Mouse (Mus musculus) lung, embryonic 16.5 days (tissue): ENCODE measurements around the gene Sh2d6. TPM values are rescaled to one million over a fixed set of nuclear protein-coding genes. Genes with fewer than 3 reads are reported as not detected.

Source experiments
- ATAC-seq: fragments of 200-750 bp; cut with Nextera tagmentation; 2 replicates; pipeline ENCODE4 v1.8.0; 2017; ENCODE audit warnings: low read depth, mild to moderate bottlenecking, moderate library complexity
- H3K27ac ChIP-seq: fragments of 300-500 bp; sonication (generic); 2 replicates; pipeline ENCODE4 v1.5.1; 2014; ENCODE audit warnings: mild to moderate bottlenecking, control low read depth, low read length
- H3K27me3 ChIP-seq: fragments of 300-500 bp; sonication (generic); 2 replicates; pipeline ENCODE4 v1.6.1; 2014; ENCODE audit warnings: low read depth, low read length, mixed read lengths; ENCODE audit not compliant: control insufficient read depth, insufficient read depth
- H3K36me3 ChIP-seq: fragments of 300-500 bp; sonication (generic); 2 replicates; pipeline ENCODE4 v1.6.1; 2014; ENCODE audit warnings: low read length; ENCODE audit not compliant: control insufficient read depth, insufficient read depth
- H3K4me1 ChIP-seq: fragments of 300-500 bp; sonication (generic); replicated peaks from 2 replicates; pipeline ENCODE4 v1.6.1; 2014; ENCODE audit warnings: low read length, mixed read lengths; ENCODE audit not compliant: control insufficient read depth, insufficient read depth
- H3K4me2 ChIP-seq: fragments of 300-500 bp; sonication (generic); 2 replicates; pipeline ENCODE4 v1.6.1; 2014; ENCODE audit warnings: low read depth, low read length, control low read depth
- H3K4me3 ChIP-seq: fragments of 300-500 bp; sonication (generic); 2 replicates; pipeline ENCODE4 v1.5.1; 2014; ENCODE audit warnings: mild to moderate bottlenecking, low read length, control low read depth
- H3K9ac ChIP-seq: fragments of 300-500 bp; sonication (generic); 2 replicates; pipeline ENCODE4 v1.6.1; 2014; ENCODE audit warnings: low read length, control low read depth
- H3K9me3 ChIP-seq: fragments of 300-500 bp; sonication (generic); 2 replicates; pipeline ENCODE4 v1.6.1; 2016; ENCODE audit warnings: low read length; ENCODE audit not compliant: control insufficient read depth
- WGBS: fragments of 180-500 bp; shearing (Covaris S2); extraction: QIAGEN DNeasy Blood & Tissue Kit; methylation state at CpG from one replicate; pipeline ENCODE4 v1.1.7; 2014; 5-methylcytosine and 5-hydroxymethylcytosine counted together
- polyA plus RNA-seq: library from polyadenylated mRNA; unstranded; fragments of >200 nt; fragmentation: Nextera tagmentation; extraction: Ambion mirVana; gene quantifications from 2 replicates; pipeline ENCODE4 v1.2.1, GENCODE M21; 2015

Sh2d6 gene
- polyA plus RNA-seq, 1 experiment from 2014 or later: not detected

DNA sequence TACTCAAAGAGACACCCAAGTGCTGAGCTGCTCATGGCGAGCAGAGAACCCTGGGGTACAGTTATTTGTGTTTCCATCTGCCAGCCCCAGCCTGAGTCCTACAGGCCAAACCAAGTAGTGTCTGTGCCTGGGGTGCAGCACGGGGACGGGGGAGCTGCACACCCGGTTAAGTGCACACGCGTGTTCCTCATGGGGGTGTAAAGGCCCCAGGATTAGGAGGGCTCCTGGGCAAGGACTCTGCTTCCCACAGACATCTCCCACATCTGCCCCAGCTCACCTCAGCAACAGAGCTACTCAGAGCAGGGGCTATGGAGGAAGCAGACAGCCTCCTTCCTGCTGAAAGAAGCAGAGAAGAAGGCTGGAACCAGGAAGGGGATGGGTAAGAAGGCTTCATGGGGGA, 5.9 kb downstream of the Sh2d6 start:
- Histone ChIP-seq H3K4me1 (peaks cover 30% of the 10 kb centered on the region), H3K9ac (no peak overlapping the region; the same call in 1 of the 2 replicates), H3K4me2 (no peak overlapping the region), H3K27ac (no peak overlapping the region), H3K27me3 (no peaks in the 10 kb centered on the region), H3K4me3 (no peak overlapping the region), H3K9me3 (no peaks in the 10 kb centered on the region), H3K36me3 (no peaks in the 10 kb centered on the region)
- ATAC-seq: no peak
- 93% methylated on average over 6 of the region's 6 CpGs for WGBS

DNA sequence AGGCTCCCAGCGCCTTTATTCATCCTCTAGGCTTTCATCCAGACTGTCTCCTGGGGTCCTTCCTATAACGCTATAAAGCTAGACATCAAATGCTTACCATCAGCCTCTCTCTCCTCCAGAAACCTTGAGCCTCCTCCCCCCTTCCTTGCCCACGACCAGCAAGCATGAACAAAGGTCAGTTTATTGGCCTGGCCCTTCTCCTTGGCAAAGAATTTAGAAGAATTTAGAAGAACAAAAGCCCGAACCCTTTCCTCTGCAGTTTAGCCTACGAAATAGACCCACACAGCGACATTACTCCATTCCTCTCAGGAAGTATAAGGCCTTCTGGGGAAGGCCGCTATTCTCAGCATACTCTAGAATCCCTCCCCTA, 8.5 kb downstream of the Sh2d6 start:
- Histone ChIP-seq H3K36me3 (no peaks in the 10 kb centered on the region), H3K27ac (peak overlapping the region; percentile 98), H3K9me3 (no peaks in the 10 kb centered on the region), H3K9ac (peak overlapping the region; percentile 75), H3K4me1 (peaks cover 26% of the 10 kb centered on the region), H3K4me2 (peak overlapping the region; percentile 71), H3K4me3 (peak overlapping the region; percentile 44), H3K27me3 (no peaks in the 10 kb centered on the region)
- ATAC-seq: peak; percentile 23; the same call in 1 of the 2 replicates
- 31% methylated on average over 7 of the region's 7 CpGs for WGBS

GRCm38 (mm10) chr6:72512386-72513070, 9.0 kb downstream of the Sh2d6 start:
- Histone ChIP-seq H3K27ac (peak overlapping the region; percentile 98), H3K9ac (peak overlapping the region; percentile 75), H3K4me2 (peak overlapping the region; percentile 71), H3K4me1 (peaks cover 26% of the 10 kb centered on the region), H3K36me3 (no peaks in the 10 kb centered on the region), H3K9me3 (no peaks in the 10 kb centered on the region), H3K4me3 (peak overlapping the region; percentile 44), H3K27me3 (no peaks in the 10 kb centered on the region)
- 6% methylated on average over 33 of the region's 33 CpGs for WGBS
- peak; percentile 90 for ATAC-seq

GRCm38 (mm10) chr6:72510686-72511421, 10.7 kb downstream of the Sh2d6 start:
- no peak for ATAC-seq
- Histone ChIP-seq H3K4me3 (no peak overlapping the region), H3K9me3 (no peaks in the 10 kb centered on the region), H3K36me3 (no peaks in the 10 kb centered on the region), H3K27me3 (no peaks in the 10 kb centered on the region), H3K27ac (peak overlapping the region; percentile 43), H3K9ac (no peak overlapping the region; the same call in 1 of the 2 replicates), H3K4me1 (peaks cover 26% of the 10 kb centered on the region), H3K4me2 (no peak overlapping the region)
- 41% methylated on average over 6 of the region's 6 CpGs for WGBS

- no peaks in the 10 kb centered on the region for H3K36me3 ChIP-seq
- peak overlapping the region; percentile 43; the same call in 1 of the 2 replicates for H3K27ac ChIP-seq
- H3K9me3 ChIP-seq: no peaks in the 10 kb centered on the region
- no peak for ATAC-seq
- no peaks in the 10 kb centered on the region for H3K27me3 ChIP-seq
- WGBS: 57% methylated on average over 2 of the region's 2 CpGs
- no peak overlapping the region for H3K4me2 ChIP-seq
- peaks cover 26% of the 10 kb centered on the region for H3K4me1 ChIP-seq
- no peak overlapping the region for H3K4me3 ChIP-seq
- H3K9ac ChIP-seq: peak overlapping the region; percentile 22; the same call in 1 of the 2 replicates
These were observed 11.6 kb downstream of the Sh2d6 start for GRCm38 (mm10) chr6:72509872-72510435.

DNA sequence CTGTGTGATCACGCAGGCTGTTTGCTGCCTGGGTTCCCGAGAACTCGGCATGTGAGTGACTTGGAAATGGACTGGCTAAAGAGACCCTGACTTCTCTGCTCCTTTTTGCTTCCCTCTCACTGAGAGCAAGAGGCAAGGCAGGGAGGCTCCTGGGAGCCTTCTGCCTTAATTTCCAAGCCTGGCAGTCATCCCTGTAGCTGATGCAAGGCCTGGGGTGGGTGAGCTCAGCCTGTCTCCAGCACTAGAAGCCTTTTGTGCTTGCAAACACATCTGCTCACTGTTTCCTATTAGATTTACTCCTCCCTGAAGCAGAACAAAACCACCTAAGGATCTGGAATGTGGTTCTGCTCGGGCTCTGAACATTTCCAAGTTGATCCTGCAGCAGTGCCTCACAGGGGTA, 12.9 kb downstream of the Sh2d6 start:
- WGBS: 80% methylated on average over 4 of the region's 4 CpGs
- Histone ChIP-seq H3K9ac (peak overlapping the region; percentile 9; the same call in 1 of the 2 replicates), H3K27ac (no peak overlapping the region), H3K27me3 (no peaks in the 10 kb centered on the region), H3K4me1 (peaks cover 24% of the 10 kb centered on the region), H3K36me3 (no peaks in the 10 kb centered on the region), H3K4me2 (no peak overlapping the region), H3K4me3 (no peak overlapping the region), H3K9me3 (no peaks in the 10 kb centered on the region)
- no peak for ATAC-seq

- no peak overlapping the region for H3K4me2 ChIP-seq
- H3K27me3 ChIP-seq: no peaks in the 10 kb centered on the region
- peaks cover 8% of the 10 kb centered on the region for H3K4me1 ChIP-seq
- no peak overlapping the region for H3K27ac ChIP-seq
- ATAC-seq: no peak
- no peak overlapping the region for H3K9ac ChIP-seq
- no peak overlapping the region for H3K4me3 ChIP-seq
- H3K9me3 ChIP-seq: no peaks in the 10 kb centered on the region
- 67% methylated on average over 1 of the region's 1 CpGs for WGBS
- no peaks in the 10 kb centered on the region for H3K36me3 ChIP-seq
These were observed 15.4 kb downstream of the Sh2d6 start for GRCm38 (mm10) chr6:72506104-72506503.

DNA sequence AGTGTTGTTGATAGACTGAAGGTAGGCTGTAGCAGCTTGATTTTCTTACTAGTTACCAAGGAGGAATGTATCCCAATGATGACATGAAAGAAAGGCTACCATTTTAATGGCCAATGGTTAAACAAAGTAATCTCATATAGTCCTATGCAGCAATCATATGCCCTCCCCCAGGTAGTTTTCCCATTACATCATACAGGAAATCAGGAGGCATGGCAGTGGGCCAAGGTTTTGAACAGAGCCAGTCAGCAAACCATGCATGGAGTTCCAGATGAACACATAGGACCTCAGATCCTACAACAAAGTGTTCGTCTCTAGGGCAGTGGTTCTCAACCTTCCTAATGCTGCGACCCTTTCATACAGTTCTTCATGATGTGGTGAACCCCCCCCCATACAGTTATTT, 17.6 kb downstream of the Sh2d6 start:
- no peaks in the 10 kb centered on the region for H3K27me3 ChIP-seq
- no peaks in the 10 kb centered on the region for H3K9me3 ChIP-seq
- no peak overlapping the region for H3K27ac ChIP-seq
- no peak for ATAC-seq
- no peaks in the 10 kb centered on the region for H3K36me3 ChIP-seq
- 84% methylated on average over 2 of the region's 2 CpGs for WGBS
- H3K9ac ChIP-seq: no peak overlapping the region
- H3K4me1 ChIP-seq: no peaks in the 10 kb centered on the region
- H3K4me2 ChIP-seq: no peak overlapping the region
- H3K4me3 ChIP-seq: no peak overlapping the region

DNA sequence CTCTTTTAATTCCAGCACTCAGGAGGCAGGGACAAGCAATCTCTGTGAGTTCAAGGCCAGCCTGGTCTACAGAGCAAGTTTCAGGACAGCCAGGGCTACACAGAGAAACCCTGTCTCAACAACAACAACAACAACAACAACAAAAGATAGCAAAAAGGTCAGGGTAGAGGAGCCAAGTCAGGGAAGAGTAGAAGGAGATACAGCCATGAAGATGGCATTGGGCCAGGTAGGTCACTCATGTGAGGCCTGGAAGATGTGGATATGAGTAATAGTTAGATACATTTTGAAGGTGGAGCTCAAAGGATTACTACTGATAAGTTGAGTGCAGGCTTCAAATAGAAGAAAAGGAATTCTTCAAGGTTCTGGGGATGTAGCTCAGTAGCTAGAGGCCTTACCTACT, 18.2 kb downstream of the Sh2d6 start:
- Histone ChIP-seq H3K9me3 (no peaks in the 10 kb centered on the region), H3K27ac (no peak overlapping the region), H3K4me3 (no peak overlapping the region), H3K4me2 (no peak overlapping the region), H3K36me3 (no peaks in the 10 kb centered on the region), H3K9ac (no peak overlapping the region), H3K27me3 (no peaks in the 10 kb centered on the region), H3K4me1 (no peaks in the 10 kb centered on the region)
- no peak for ATAC-seq
